9 mouse cellular contexts compared by ENCODE assay signal in the genomic region with DNA sequence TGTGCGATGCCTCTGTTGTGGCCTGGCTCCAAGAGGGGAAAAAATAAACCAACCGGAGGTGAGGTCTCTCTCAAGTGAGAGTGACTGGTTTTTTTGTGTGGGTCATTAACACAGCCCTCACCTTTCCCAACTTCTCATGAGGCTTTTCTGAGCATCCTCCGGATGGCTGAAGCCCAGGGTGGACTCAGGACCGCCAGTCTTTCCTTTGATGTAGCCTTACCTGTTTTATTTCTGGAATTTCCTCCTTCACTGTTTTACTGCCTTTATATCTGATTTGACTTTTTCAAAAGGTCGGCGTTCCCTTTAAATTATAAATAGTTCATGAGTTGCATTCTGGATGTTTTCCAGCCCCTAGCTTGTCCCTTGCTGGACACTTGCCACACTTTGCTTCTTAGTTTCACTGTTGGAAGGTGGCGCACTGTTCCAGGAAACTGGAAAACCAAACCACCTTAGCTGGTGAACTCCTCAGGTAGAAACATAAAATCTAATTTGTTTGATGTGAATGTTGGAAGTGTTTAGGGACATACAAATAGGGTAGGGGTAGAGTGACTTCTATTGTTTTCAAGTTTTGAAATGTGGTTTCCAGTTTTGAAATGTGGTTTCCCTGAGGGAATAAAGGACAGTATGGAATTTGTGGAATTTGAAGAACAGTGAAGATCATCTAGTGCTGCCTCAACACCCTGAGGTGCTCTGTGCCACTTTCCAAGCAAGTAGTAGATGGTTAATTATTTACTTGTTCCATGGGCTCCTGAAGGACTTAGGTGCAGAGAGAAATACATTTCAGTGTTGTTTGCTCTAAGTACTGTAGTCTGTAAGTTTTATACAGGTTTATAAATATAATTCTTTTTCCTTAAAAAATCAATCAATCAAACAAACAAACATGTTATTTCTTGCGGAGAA. TPM values are rescaled to one million over a fixed set of nuclear protein-coding genes. Genes with fewer than 3 reads are reported as not detected.
DNase-seq lines count a peak whose midpoint lies in the region; ATAC-seq and TF ChIP-seq lines count a peak whose summit lies in the region.
"Had no signal": no experiment of that assay in that cellular context is flagged by ENCODE, and none has a peak within 500 bp of the region (broad histone marks: within the 10 kb centered on the region; RNA-seq: fewer than 3 reads in every experiment).

No protein-coding gene starts in this region.

- H3K4me2 ChIP-seq in hindbrain, postnatal 0 days (ENCODE audit: low read depth, low read length), result no peak overlapping the region
- no peak overlapping the region for H3K4me2 ChIP-seq in hindbrain, embryonic 11.5 days (replicated peaks; ENCODE audit: low read depth, low read length)
- no peak overlapping the region for H3K4me2 ChIP-seq in lung, postnatal 0 days (replicated peaks; ENCODE audit: low read depth, low read length)

- no peaks in the 10 kb centered on the region for H3K27me3 ChIP-seq in hindbrain, postnatal 0 days (ENCODE audit: insufficient read depth, low read length)
- no peaks in the 10 kb centered on the region for H3K27me3 ChIP-seq in hindbrain, embryonic 11.5 days (ENCODE audit: control insufficient read depth, insufficient read depth, low read length)
- H3K27me3 ChIP-seq in lung, postnatal 0 days (replicated peaks; ENCODE audit: insufficient read depth, low read length), result no peaks in the 10 kb centered on the region

- 78% methylated on average over 8 of the region's 8 CpGs for WGBS in hindbrain, postnatal 0 days
- 90% methylated on average over 8 of the region's 8 CpGs for WGBS in hindbrain, embryonic 11.5 days
- WGBS in lung, postnatal 0 days, result 38% methylated on average over 8 of the region's 8 CpGs

- H3K27ac ChIP-seq in hindbrain, postnatal 0 days, result no peak overlapping the region
- no peak overlapping the region for H3K27ac ChIP-seq in hindbrain, embryonic 11.5 days (ENCODE audit: low read depth, low read length)
- H3K27ac ChIP-seq in lung, postnatal 0 days (ENCODE audit: low read length), result no peak overlapping the region

- H3K4me1 ChIP-seq in hindbrain, postnatal 0 days (ENCODE audit: insufficient read depth, low read length), result peaks cover 4% of the 10 kb centered on the region; the same call in 1 of the 2 replicates
- no peaks in the 10 kb centered on the region for H3K4me1 ChIP-seq in hindbrain, embryonic 11.5 days (replicated peaks; ENCODE audit: control insufficient read depth, insufficient read depth, low read length)
- no peaks in the 10 kb centered on the region for H3K4me1 ChIP-seq in lung, postnatal 0 days (ENCODE audit: insufficient read depth, low read depth, low read length)

- DNase-seq in hindbrain, postnatal 0 days (ENCODE audit: low spot score), result peak; percentile 25
- no peak for DNase-seq in hindbrain, embryonic 11.5 days (ENCODE audit: low spot score)
- peak; percentile 57 for DNase-seq in cerebellum, adult 11 months
- DNase-seq in heart, postnatal 10 days, result peak; percentile 69 to 77
- peak; percentile 81 for DNase-seq in lung, postnatal 0 days (ENCODE audit: low spot score)
- DNase-seq in layer of hippocampus, adult 9-10 months (ENCODE audit: low spot score), result no peak
- no peak for DNase-seq in left cerebral cortex, adult 11 months (ENCODE audit: low spot score)
- DNase-seq in layer of hippocampus, postnatal 25 days (ENCODE audit: extremely low spot score in 1 of 2, low spot score in 1 of 2), result no peak

- H3K36me3 ChIP-seq in hindbrain, postnatal 0 days (ENCODE audit: insufficient read depth, low read length), result no peaks in the 10 kb centered on the region
- no peaks in the 10 kb centered on the region for H3K36me3 ChIP-seq in hindbrain, embryonic 11.5 days (ENCODE audit: control insufficient read depth, insufficient read depth, low read length)
- no peaks in the 10 kb centered on the region for H3K36me3 ChIP-seq in lung, postnatal 0 days (ENCODE audit: insufficient read depth, low read length)

- no peak for TF ChIP-seq CTCF in hindbrain, postnatal 0 days (IDR thresholded peaks at IDR 0.05; ENCODE audit: low read depth)
- TF ChIP-seq CTCF in lung, postnatal 0 days (IDR thresholded peaks at IDR 0.05), result no peak

- no peak overlapping the region for H3K9ac ChIP-seq in hindbrain, postnatal 0 days (replicated peaks; ENCODE audit: low read length)
- H3K9ac ChIP-seq in hindbrain, embryonic 11.5 days (ENCODE audit: low read depth, low read length), result no peak overlapping the region
- no peak overlapping the region for H3K9ac ChIP-seq in lung, postnatal 0 days (replicated peaks; ENCODE audit: low read depth)

- ATAC-seq in hindbrain, postnatal 0 days, result no peak
- no peak for ATAC-seq in hindbrain, embryonic 11.5 days (ENCODE audit: low FRiP score)
- peak; percentile 65 for ATAC-seq in lung, postnatal 0 days

- H3K4me3 ChIP-seq in hindbrain, postnatal 0 days (ENCODE audit: low read length), result no peak overlapping the region
- no peak overlapping the region for H3K4me3 ChIP-seq in hindbrain, embryonic 11.5 days (ENCODE audit: low read depth, low read length)
- H3K4me3 ChIP-seq in lung, postnatal 0 days (ENCODE audit: low read depth, low read length), result no peak overlapping the region

- peak; percentile 14; the same call in 1 of the 2 replicates for TF ChIP-seq EP300 in lung, postnatal 0 days (IDR thresholded peaks at IDR 0.05)

- no peaks in the 10 kb centered on the region for H3K9me3 ChIP-seq in hindbrain, postnatal 0 days (ENCODE audit: low read length)
- H3K9me3 ChIP-seq in hindbrain, embryonic 11.5 days (ENCODE audit: control insufficient read depth, low read length), result no peaks in the 10 kb centered on the region
- H3K9me3 ChIP-seq in lung, postnatal 0 days (ENCODE audit: low read length), result no peaks in the 10 kb centered on the region

- intact Hi-C loops in heart, postnatal 10 days (cut with DNase I), result no loop called here

RNA-seq across cellular contexts. Expression of gene Cytip, which starts 19.7 kb away (rescaled TPM):
- total RNA-seq in hindbrain, postnatal 0 days (2014; rRNA removed), result 0.11 TPM in 1 of 2 replicates, not detected in the other
- 0.24 and 0.49 TPM in 2 replicates for polyA plus RNA-seq in hindbrain, postnatal 0 days (2015; fragmentation: Nextera tagmentation; extraction: Ambion mirVana)
- 0.11 and 0.20 TPM in 2 replicates for polyA plus RNA-seq in hindbrain, embryonic 11.5 days (2014; fragmentation: Nextera tagmentation; extraction: Ambion mirVana)
- total RNA-seq in heart, postnatal 10 days (2021), result 1 to 10 TPM; 1.6 to 1.9 TPM
- polyA plus RNA-seq in lung, postnatal 0 days (2015; fragmentation: Nextera tagmentation; extraction: Ambion mirVana), result 16.3 and 19.0 TPM in 2 replicates
- not detected for total RNA-seq in layer of hippocampus, postnatal 25 days (2021)
- polyA plus RNA-seq: forebrain, embryonic 14.5 days had no signal

Comparison
In these comparisons a context has a peak if more than half of its experiments do, and no peak if none do; other contexts are left out.
1. DNase-seq: peak in hindbrain, postnatal 0 days (single experiment), cerebellum, adult 11 months (single experiment), heart, postnatal 10 days (2 of 2) and lung, postnatal 0 days (single experiment); none in hindbrain, embryonic 11.5 days (single experiment), layer of hippocampus, adult 9-10 months (single experiment), left cerebral cortex, adult 11 months (single experiment) and layer of hippocampus, postnatal 25 days (0 of 2).